Mouse (Mus musculus): ENCODE data around the gene Btbd11. TPM values are rescaled to one million over a fixed set of nuclear protein-coding genes. Genes with fewer than 3 reads are reported as not detected.

Btbd11 gene
- polyA plus RNA-seq, 1 experiment, result 9.8 TPM

GRCm38 (mm10) chr10:85475642-85476345 is 89.2 kb downstream of the Btbd11 start:
- DNase-seq (ENCODE audit: low spot score), result no peak

- no peak for DNase-seq (ENCODE audit: low spot score)
Observed at GRCm38 (mm10) chr10:85479959-85480625, 93.5 kb downstream of the Btbd11 start.

- DNase-seq (ENCODE audit: low spot score), result no peak
Observed at GRCm38 (mm10) chr10:85481106-85481505, 94.5 kb downstream of the Btbd11 start.

- DNase-seq (ENCODE audit: low spot score), result no peak
Observed at GRCm38 (mm10) chr10:85482064-85482473, 95.5 kb downstream of the Btbd11 start.

- DNase-seq (ENCODE audit: low spot score), result no peak
Observed at GRCm38 (mm10) chr10:85482480-85482879, 95.9 kb downstream of the Btbd11 start.

GRCm38 (mm10) chr10:85486456-85486855 is 99.8 kb downstream of the Btbd11 start:
- DNase-seq (ENCODE audit: low spot score), result no peak

- no peak for DNase-seq (ENCODE audit: low spot score)
Observed at GRCm38 (mm10) chr10:85492583-85492982, 106.0 kb downstream of the Btbd11 start.

GRCm38 (mm10) chr10:85496358-85496757 is 109.7 kb downstream of the Btbd11 start:
- DNase-seq (ENCODE audit: low spot score), result no peak

- DNase-seq (ENCODE audit: low spot score), result no peak
Observed at GRCm38 (mm10) chr10:85496981-85497380, 110.4 kb downstream of the Btbd11 start.

- DNase-seq (ENCODE audit: low spot score), result no peak
Observed at GRCm38 (mm10) chr10:85497931-85498330, 111.3 kb downstream of the Btbd11 start.

- DNase-seq (ENCODE audit: low spot score), result no peak
Observed at GRCm38 (mm10) chr10:85500573-85501155, 114.0 kb downstream of the Btbd11 start.

GRCm38 (mm10) chr10:85501966-85502566 is 115.5 kb downstream of the Btbd11 start:
- DNase-seq (ENCODE audit: low spot score), result no peak

GRCm38 (mm10) chr10:85502656-85503055 is 116.0 kb downstream of the Btbd11 start:
- no peak for DNase-seq (ENCODE audit: low spot score)

- no peak for DNase-seq (ENCODE audit: low spot score)
Observed at GRCm38 (mm10) chr10:85503453-85503852, 116.8 kb downstream of the Btbd11 start.

GRCm38 (mm10) chr10:85507270-85508050 is 120.8 kb downstream of the Btbd11 start:
- no peak for DNase-seq (ENCODE audit: low spot score)

- DNase-seq (ENCODE audit: low spot score), result no peak
Observed at GRCm38 (mm10) chr10:85508193-85508794, 121.7 kb downstream of the Btbd11 start.

- no peak for DNase-seq (ENCODE audit: low spot score)
Observed at GRCm38 (mm10) chr10:85509000-85509399, 122.4 kb downstream of the Btbd11 start.

GRCm38 (mm10) chr10:85510329-85510728 is 123.7 kb downstream of the Btbd11 start:
- DNase-seq (ENCODE audit: low spot score), result no peak

- DNase-seq (ENCODE audit: low spot score), result no peak
Observed at GRCm38 (mm10) chr10:85512808-85513207, 126.2 kb downstream of the Btbd11 start.

GRCm38 (mm10) chr10:85517223-85518110 is 130.9 kb downstream of the Btbd11 start:
- no peak for DNase-seq (ENCODE audit: low spot score)

GRCm38 (mm10) chr10:85518111-85518409 is 131.4 kb downstream of the Btbd11 start:
- DNase-seq (ENCODE audit: low spot score), result no peak

Data from urinary bladder, adult 2 months (tissue).